Mouse (Mus musculus) testis, postnatal 10 days (tissue): ENCODE data around the gene Mrpl20.
"Not testable (repeated sequence)": the region's sequence is repeated elsewhere in the genome, so short reads cannot be mapped to it uniquely, and the experiment has no call there.

Experiments used
- DNase-seq: peaks from one replicate; pipeline ENCODE4 v3.0.0; 2021; ENCODE audit warnings: low spot score

Gene Mrpl20

GRCm38 (mm10) chr4:155783486-155784080, 19.1 kb upstream of the Mrpl20 start:
- DNase-seq = no peak

- DNase-seq = peak; percentile 88
These were observed 18.5 kb upstream of the Mrpl20 start for GRCm38 (mm10) chr4:155784081-155784701.

GRCm38 (mm10) chr4:155785246-155785645, 17.4 kb upstream of the Mrpl20 start:
- no peak for DNase-seq

- DNase-seq = no peak
These were observed 16.9 kb upstream of the Mrpl20 start, which contains the start of gene Tmem88b for GRCm38 (mm10) chr4:155785819-155786218. TSS of gene Tmem88b (minus strand) at chr4:155785874.

GRCm38 (mm10) chr4:155788300-155788699, 14.4 kb upstream of the Mrpl20 start:
- no peak for DNase-seq

- not testable (repeated sequence) for DNase-seq
These were observed 13.8 kb upstream of the Mrpl20 start for GRCm38 (mm10) chr4:155788833-155789232.

GRCm38 (mm10) chr4:155790021-155790489, 12.6 kb upstream of the Mrpl20 start, which contains the start of gene Ankrd65:
TSS of gene Ankrd65 (plus strand) at chr4:155790439.
- DNase-seq = no peak

GRCm38 (mm10) chr4:155790650-155791161, 12.0 kb upstream of the Mrpl20 start:
- DNase-seq = no peak

GRCm38 (mm10) chr4:155791240-155791933, 11.3 kb upstream of the Mrpl20 start:
- no peak for DNase-seq

GRCm38 (mm10) chr4:155793730-155794129, 8.9 kb upstream of the Mrpl20 start:
- no peak for DNase-seq

- DNase-seq = no peak
These were observed 603 bp upstream of the Mrpl20 start for GRCm38 (mm10) chr4:155802075-155802474.

GRCm38 (mm10) chr4:155803340-155804041, 813 bp downstream of the Mrpl20 start:
- DNase-seq = peak; percentile 98

GRCm38 (mm10) chr4:155807841-155808240, 5.2 kb downstream of the Mrpl20 start:
- DNase-seq = no peak

GRCm38 (mm10) chr4:155811929-155812664, 9.4 kb downstream of the Mrpl20 start, which contains the start of gene Ccnl2:
TSS of gene Ccnl2 (plus strand) at chr4:155812489.
- peak; percentile 91 for DNase-seq

- peak; percentile 70 for DNase-seq
These were observed 10.0 kb downstream of the Mrpl20 start for GRCm38 (mm10) chr4:155812665-155813181.

- DNase-seq = no peak
These were observed 14.9 kb downstream of the Mrpl20 start for GRCm38 (mm10) chr4:155817533-155817932.

GRCm38 (mm10) chr4:155821025-155821424, 18.3 kb downstream of the Mrpl20 start:
- no peak for DNase-seq

- no peak for DNase-seq
These were observed 20.8 kb downstream of the Mrpl20 start for GRCm38 (mm10) chr4:155823443-155823842.

- DNase-seq = no peak
These were observed 27.2 kb downstream of the Mrpl20 start for GRCm38 (mm10) chr4:155829866-155830265.

GRCm38 (mm10) chr4:155830596-155830995, 27.9 kb downstream of the Mrpl20 start:
- no peak for DNase-seq

GRCm38 (mm10) chr4:155831205-155831766, 28.6 kb downstream of the Mrpl20 start, which contains the start of gene Aurkaip1:
TSS of gene Aurkaip1 (plus strand) at chr4:155831272.
- DNase-seq = peak; percentile 98
